Mouse (Mus musculus): ENCODE measurements around the gene Otulin. TPM values are rescaled to one million over a fixed set of nuclear protein-coding genes. Genes with fewer than 3 reads are reported as not detected.
A peak's percentile ranks its signal among the peaks of the same experiment; 100 is the strongest.

Otulin gene
- polyA plus RNA-seq, 1 experiment = 43.1 TPM

- no peak overlapping the region for H3K27ac ChIP-seq (ENCODE audit: control insufficient read depth, insufficient read depth, low read length)
- H3K4me3 ChIP-seq (ENCODE audit: control insufficient read depth, insufficient read depth, low read length) = no peak overlapping the region
- H3K4me1 ChIP-seq (replicated peaks; ENCODE audit: control insufficient read depth, insufficient read depth, low read length) = peaks cover 26% of the 10 kb centered on the region
- 93% methylated on average over 13 of the region's 13 CpGs for WGBS
- peaks cover 15% of the 10 kb centered on the region; the same call in 1 of the 2 replicates for H3K36me3 ChIP-seq (ENCODE audit: control insufficient read depth, insufficient read depth, low read length)
- TF ChIP-seq CTCF (IDR thresholded peaks at IDR 0.05; ENCODE audit: borderline replicate concordance, control insufficient read depth, extremely low read depth, insufficient read depth, low read length, poor library complexity) (no peak), POLR2A (IDR thresholded peaks at IDR 0.05; ENCODE audit: control insufficient read depth, extremely low read depth, insufficient read depth, low read length, poor library complexity) (no peak)
- no peak for DNase-seq
- no peaks in the 10 kb centered on the region for H3K27me3 ChIP-seq (ENCODE audit: control insufficient read depth, insufficient read depth, low read length)
These were observed 31.6 kb downstream of the Otulin start for GRCm38 (mm10) chr15:27598786-27599385.

GRCm38 (mm10) chr15:27597516-27597915, 33.0 kb downstream of the Otulin start:
- Histone ChIP-seq H3K4me1 (replicated peaks; ENCODE audit: control insufficient read depth, insufficient read depth, low read length) (peaks cover 26% of the 10 kb centered on the region), H3K27me3 (ENCODE audit: control insufficient read depth, insufficient read depth, low read length) (no peaks in the 10 kb centered on the region), H3K27ac (ENCODE audit: control insufficient read depth, insufficient read depth, low read length) (peak overlapping the region; percentile 88), H3K36me3 (ENCODE audit: control insufficient read depth, insufficient read depth, low read length) (peaks cover 15% of the 10 kb centered on the region; the same call in 1 of the 2 replicates), H3K4me3 (ENCODE audit: control insufficient read depth, insufficient read depth, low read length) (no peak overlapping the region)
- WGBS = 85% methylated on average over 4 of the region's 4 CpGs
- DNase-seq = no peak
- no peak for TF ChIP-seq POLR2A (IDR thresholded peaks at IDR 0.05; ENCODE audit: control insufficient read depth, extremely low read depth, insufficient read depth, low read length, poor library complexity)
- TF ChIP-seq CTCF (IDR thresholded peaks at IDR 0.05; ENCODE audit: borderline replicate concordance, control insufficient read depth, extremely low read depth, insufficient read depth, low read length, poor library complexity) = no peak

GRCm38 (mm10) chr15:27596463-27597140, 33.9 kb downstream of the Otulin start:
- DNase-seq = peak; percentile 54
- peak overlapping the region; percentile 96 for H3K27ac ChIP-seq (ENCODE audit: control insufficient read depth, insufficient read depth, low read length)
- WGBS = 5% methylated on average over 3 of the region's 3 CpGs

GRCm38 (mm10) chr15:27595560-27595959, 34.9 kb downstream of the Otulin start:
- WGBS = 89% methylated on average over 8 of the region's 8 CpGs
- Histone ChIP-seq H3K27me3 (ENCODE audit: control insufficient read depth, insufficient read depth, low read length) (no peaks in the 10 kb centered on the region), H3K4me1 (replicated peaks; ENCODE audit: control insufficient read depth, insufficient read depth, low read length) (peaks cover 26% of the 10 kb centered on the region), H3K36me3 (ENCODE audit: control insufficient read depth, insufficient read depth, low read length) (peaks cover 15% of the 10 kb centered on the region; the same call in 1 of the 2 replicates), H3K4me3 (ENCODE audit: control insufficient read depth, insufficient read depth, low read length) (no peak overlapping the region), H3K27ac (ENCODE audit: control insufficient read depth, insufficient read depth, low read length) (peak overlapping the region; percentile 39)
- TF ChIP-seq POLR2A (IDR thresholded peaks at IDR 0.05; ENCODE audit: control insufficient read depth, extremely low read depth, insufficient read depth, low read length, poor library complexity) (no peak), CTCF (IDR thresholded peaks at IDR 0.05; ENCODE audit: borderline replicate concordance, control insufficient read depth, extremely low read depth, insufficient read depth, low read length, poor library complexity) (no peak)
- DNase-seq = no peak

More at GRCm38 (mm10) chr15:27596463-27597140, 33.9 kb downstream of the Otulin start:
- Histone ChIP-seq H3K4me1 (replicated peaks; ENCODE audit: control insufficient read depth, insufficient read depth, low read length) (peaks cover 26% of the 10 kb centered on the region), H3K4me3 (ENCODE audit: control insufficient read depth, insufficient read depth, low read length) (no peak overlapping the region), H3K27me3 (ENCODE audit: control insufficient read depth, insufficient read depth, low read length) (no peaks in the 10 kb centered on the region), H3K36me3 (ENCODE audit: control insufficient read depth, insufficient read depth, low read length) (peaks cover 15% of the 10 kb centered on the region; the same call in 1 of the 2 replicates)
- TF ChIP-seq CTCF (IDR thresholded peaks at IDR 0.05; ENCODE audit: borderline replicate concordance, control insufficient read depth, extremely low read depth, insufficient read depth, low read length, poor library complexity) = no peak
- TF ChIP-seq POLR2A (IDR thresholded peaks at IDR 0.05; ENCODE audit: control insufficient read depth, extremely low read depth, insufficient read depth, low read length, poor library complexity) = no peak

- no peak overlapping the region for H3K4me3 ChIP-seq (ENCODE audit: control insufficient read depth, insufficient read depth, low read length)
- peaks cover 15% of the 10 kb centered on the region; the same call in 1 of the 2 replicates for H3K36me3 ChIP-seq (ENCODE audit: control insufficient read depth, insufficient read depth, low read length)
- no peak overlapping the region for H3K27ac ChIP-seq (ENCODE audit: control insufficient read depth, insufficient read depth, low read length)
- H3K4me1 ChIP-seq (replicated peaks; ENCODE audit: control insufficient read depth, insufficient read depth, low read length) = peaks cover 26% of the 10 kb centered on the region
- WGBS = 91% methylated on average over 4 of the region's 4 CpGs
- no peak for TF ChIP-seq POLR2A (IDR thresholded peaks at IDR 0.05; ENCODE audit: control insufficient read depth, extremely low read depth, insufficient read depth, low read length, poor library complexity)
- no peak for TF ChIP-seq CTCF (IDR thresholded peaks at IDR 0.05; ENCODE audit: borderline replicate concordance, control insufficient read depth, extremely low read depth, insufficient read depth, low read length, poor library complexity)
- DNase-seq = no peak
- no peaks in the 10 kb centered on the region for H3K27me3 ChIP-seq (ENCODE audit: control insufficient read depth, insufficient read depth, low read length)
These were observed 35.5 kb downstream of the Otulin start for GRCm38 (mm10) chr15:27594973-27595372.

- no peak overlapping the region for H3K27ac ChIP-seq (ENCODE audit: control insufficient read depth, insufficient read depth, low read length)
- H3K4me1 ChIP-seq (replicated peaks; ENCODE audit: control insufficient read depth, insufficient read depth, low read length) = peaks cover 25% of the 10 kb centered on the region
These were observed 36.8 kb downstream of the Otulin start for GRCm38 (mm10) chr15:27593717-27594116.

More at GRCm38 (mm10) chr15:27593717-27594116, 36.8 kb downstream of the Otulin start:
- WGBS = 97% methylated on average over 13 of the region's 13 CpGs
- TF ChIP-seq POLR2A (IDR thresholded peaks at IDR 0.05; ENCODE audit: control insufficient read depth, extremely low read depth, insufficient read depth, low read length, poor library complexity) = no peak
- no peak for DNase-seq
- no peak overlapping the region for H3K4me3 ChIP-seq (ENCODE audit: control insufficient read depth, insufficient read depth, low read length)
- H3K27me3 ChIP-seq (ENCODE audit: control insufficient read depth, insufficient read depth, low read length) = no peaks in the 10 kb centered on the region
- H3K36me3 ChIP-seq (ENCODE audit: control insufficient read depth, insufficient read depth, low read length) = peaks cover 7% of the 10 kb centered on the region; the same call in 1 of the 2 replicates
